Mouse (Mus musculus): ENCODE results near the gene Tfap2a. TPM values are rescaled to one million over a fixed set of nuclear protein-coding genes. Genes with fewer than 3 reads are reported as not detected.

The Tfap2a gene
- total RNA-seq, 2 experiments from 2014 or later: 0.45 to 0.62 TPM

DNA sequence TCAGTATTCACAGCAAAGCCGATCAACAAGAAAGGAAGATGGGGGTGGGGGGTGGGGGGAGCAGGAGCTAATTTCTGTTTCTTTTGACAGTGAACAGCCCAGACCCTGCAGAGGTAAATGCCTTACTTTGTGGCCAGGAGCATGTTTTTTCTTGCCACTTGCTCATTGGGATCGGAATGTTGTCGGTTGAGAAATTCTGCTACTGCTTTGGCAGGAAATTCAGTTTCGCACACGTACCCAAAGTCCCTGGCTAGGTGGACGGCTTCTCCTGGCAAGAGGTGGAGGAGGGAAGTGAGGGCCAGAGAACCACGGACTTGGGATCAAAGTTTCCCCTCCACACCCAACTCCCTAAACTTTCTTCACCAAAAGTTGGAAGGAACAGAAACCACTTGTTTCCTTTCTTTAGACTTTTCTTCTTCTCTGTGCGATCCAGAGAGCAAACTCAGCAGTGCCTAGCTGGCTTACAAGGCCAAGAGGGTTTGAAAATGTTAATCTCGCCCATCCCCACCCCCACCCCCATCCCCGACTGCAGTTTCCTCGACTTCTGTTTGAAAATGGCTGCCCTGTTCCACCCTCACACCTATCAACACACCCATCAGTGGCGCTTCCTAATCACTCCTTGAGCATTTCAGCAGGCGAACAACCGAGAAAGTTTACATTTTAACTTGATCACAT lies 19.0 kb downstream of the Tfap2a start:
- intact Hi-C loops (cut with DNase I): loop anchor here (10.0 kb wide), 1 partner anchor 824 kb away; no protein-coding TSS in a partner anchor
- DNase-seq (ENCODE audit: low spot score in 2 of 2): no peak

DNA sequence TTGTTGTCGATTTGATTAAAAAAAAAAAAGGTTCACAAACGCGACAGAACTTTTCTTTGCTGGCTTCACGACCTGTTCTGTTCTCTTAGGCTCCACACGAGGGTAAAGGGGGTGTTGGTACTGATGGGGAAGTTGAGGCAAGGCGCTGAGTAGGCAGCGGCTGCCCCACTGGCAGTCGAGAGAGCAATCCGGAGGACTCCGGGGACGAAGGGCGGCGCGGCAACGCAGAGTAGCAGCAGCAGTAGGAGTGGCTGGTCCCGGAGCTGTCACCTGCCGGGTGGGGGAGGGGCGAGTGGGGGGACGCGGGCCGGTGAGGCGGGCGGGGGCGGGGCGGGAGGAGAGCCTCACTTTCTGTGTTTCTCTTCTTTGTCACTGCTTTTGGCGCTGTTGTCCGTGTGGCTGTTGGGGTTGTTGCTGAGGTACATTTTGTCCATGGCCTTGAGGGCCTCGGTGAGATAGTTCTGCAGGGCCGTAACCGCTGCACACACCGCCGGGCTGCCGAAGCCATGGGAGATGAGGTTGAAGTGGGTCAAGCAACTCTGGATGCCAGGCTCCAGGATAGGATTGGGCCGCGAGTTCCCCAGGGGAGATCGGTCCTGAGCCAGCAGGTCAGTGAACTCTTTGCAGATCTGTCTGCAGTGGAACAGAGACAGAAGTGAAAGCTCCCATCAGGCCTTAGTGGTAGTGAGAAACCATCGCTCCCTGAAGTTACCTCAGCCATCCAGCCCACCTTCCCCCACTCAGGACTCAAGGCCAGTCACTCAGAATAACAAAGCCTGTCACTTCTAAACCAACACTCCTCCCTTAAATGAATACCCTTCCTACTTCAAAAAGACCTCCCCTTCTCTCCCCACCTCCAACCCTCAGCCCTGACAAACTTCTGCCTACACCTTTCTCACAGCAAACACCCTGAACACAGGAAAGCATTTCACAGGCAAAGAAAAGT lies 21.1 kb downstream of the Tfap2a start:
- intact Hi-C loops (cut with DNase I): loop anchor here (10.0 kb wide), 1 partner anchor 822 kb away; no protein-coding TSS in a partner anchor
- no peak for DNase-seq (ENCODE audit: low spot score in 2 of 2)

DNA sequence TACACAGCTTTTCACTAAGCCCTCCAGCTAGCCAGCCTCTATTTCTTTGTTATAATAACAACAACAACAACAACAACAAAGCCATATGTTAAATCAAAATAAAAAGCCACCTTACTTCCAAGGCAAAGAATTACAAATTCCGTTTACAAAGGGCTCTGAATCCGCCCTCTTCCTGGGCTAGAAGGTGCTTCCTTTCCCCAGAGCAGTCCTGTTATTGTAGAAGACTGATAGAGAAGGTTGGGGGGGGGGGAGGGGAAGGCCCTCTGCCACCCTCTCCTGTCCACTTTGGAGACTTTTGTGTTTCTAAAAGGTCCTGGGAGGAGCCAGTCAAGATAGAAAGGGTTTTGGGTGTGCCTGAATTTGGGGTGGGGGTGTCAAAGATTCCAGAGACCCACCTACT lies 23.6 kb downstream of the Tfap2a start:
- intact Hi-C loops (cut with DNase I): loop anchor here (10.0 kb wide), 1 partner anchor 820 kb away; no protein-coding TSS in a partner anchor

DNA sequence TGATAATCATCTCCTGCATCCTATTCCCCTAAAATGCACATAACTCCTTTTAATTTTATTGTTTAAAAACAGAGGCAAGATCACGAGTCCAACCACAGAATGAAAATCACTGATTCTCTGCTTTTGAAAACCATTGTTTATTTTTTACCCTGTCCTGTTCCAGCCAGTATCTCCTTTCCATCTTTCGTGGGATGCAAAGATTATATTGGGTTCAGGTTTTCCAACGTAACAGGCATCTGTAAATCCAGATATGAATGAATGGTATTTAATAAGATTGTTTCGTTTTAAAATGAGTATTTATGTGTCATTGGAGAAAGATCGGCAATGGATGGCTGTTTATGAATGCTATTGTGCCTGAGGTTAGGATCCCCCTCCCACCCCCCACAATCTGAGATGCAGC lies 24.5 kb downstream of the Tfap2a start:
- intact Hi-C loops (cut with DNase I): loop anchor here (10.0 kb wide), 1 partner anchor 819 kb away; no protein-coding TSS in a partner anchor
- no peak for DNase-seq (ENCODE audit: low spot score in 2 of 2)

More for the DNA sequence above, 23.6 kb downstream of the Tfap2a start:
- DNase-seq (ENCODE audit: low spot score in 2 of 2): no peak

DNA sequence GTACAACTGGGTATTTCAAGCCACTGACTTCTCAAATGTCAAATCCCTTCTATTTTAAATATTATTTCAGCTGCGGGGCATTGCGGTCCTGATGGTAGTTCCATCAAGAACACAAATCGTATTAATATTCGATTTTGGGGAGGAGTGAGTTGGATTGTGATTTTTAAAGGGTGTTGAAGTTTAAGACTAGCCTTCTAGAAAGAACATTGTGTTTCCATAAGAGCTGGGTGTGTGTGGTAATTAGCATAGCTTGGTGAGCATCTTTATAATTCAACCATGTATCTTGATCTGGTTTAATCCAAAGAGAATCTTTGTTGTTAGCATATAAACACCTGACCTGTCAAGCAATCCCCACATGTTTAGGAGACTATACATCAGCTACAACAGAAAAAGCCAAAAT lies 24.9 kb downstream of the Tfap2a start:
- DNase-seq (ENCODE audit: low spot score in 2 of 2): no peak
- intact Hi-C loops (cut with DNase I): loop anchor here (10.0 kb wide), 1 partner anchor 818 kb away; no protein-coding TSS in a partner anchor

DNA sequence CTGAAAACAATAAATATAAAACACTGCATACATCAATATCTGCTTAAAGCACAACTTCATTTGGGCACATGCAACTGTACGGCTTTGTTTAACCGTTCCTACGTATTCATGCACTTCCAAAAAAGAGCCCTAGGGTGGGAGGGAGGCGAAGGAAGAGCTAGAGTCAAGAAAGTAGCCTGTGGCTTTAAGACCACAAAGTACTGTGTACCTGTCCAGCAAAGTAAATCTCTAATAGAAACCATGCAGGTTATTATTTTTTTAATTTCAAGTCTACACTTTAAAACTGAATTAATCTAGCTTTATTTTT lies 25.7 kb downstream of the Tfap2a start:
- intact Hi-C loops (cut with DNase I): loop anchor here (10.0 kb wide), 1 partner anchor 818 kb away; no protein-coding TSS in a partner anchor
- DNase-seq (ENCODE audit: low spot score in 2 of 2): no peak

DNA sequence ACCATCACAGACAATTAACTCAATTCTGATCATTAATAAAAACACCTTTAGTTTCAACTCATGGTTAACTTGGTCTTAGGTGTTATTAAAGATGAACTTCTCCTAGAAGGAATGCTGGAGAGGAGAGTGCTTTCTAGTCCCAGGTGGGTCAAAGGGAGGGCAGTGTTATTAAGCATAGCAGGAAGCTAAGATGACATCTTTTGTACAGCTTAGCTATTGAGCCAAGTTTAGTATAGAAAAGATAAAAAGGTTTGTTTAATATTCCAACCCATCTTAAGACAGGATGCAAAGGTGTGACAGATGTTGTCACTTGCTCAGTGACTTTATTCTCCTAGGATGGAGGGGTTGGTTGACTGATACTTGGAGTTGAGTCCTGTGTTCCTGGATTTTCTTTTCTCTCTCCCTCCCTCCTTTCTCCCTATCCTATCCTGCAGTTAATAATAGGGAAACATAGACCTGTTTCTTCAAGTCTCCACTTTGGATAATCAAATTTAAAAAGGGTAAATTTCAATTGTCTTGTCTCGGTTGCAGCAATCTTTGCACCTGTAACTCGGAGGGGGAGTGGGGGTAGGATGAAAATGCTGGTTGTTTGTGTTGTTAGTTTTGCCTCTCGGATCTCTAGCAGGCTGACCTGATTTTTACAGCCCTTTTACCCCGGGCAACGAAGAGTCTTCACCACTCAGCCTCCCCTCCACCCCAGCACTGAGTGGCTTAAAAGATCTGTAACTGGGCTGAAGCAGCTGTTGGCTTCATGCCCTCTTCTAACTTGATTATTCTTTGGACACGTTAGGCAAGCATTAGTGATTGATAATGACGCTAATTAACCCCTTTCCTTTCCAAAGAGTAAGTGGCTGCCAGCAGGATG lies 26.3 kb downstream of the Tfap2a start:
- intact Hi-C loops (cut with DNase I): loop anchor here (10.0 kb wide), 1 partner anchor 817 kb away; no protein-coding TSS in a partner anchor
- DNase-seq (ENCODE audit: low spot score in 2 of 2): no peak

DNA sequence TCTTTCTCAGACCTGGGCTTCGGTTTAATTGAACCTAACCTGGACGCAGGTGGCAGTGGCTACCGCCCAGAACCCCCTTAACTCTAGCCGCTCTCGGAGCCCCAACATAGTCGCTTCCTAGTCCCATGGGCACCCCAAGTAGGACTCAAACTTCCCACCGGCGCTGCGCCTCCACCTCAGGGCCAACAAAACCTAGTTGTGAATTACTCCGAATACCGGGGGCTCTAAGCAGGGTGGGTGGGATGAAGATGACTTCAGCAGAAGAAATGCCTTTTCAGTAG lies 28.2 kb downstream of the Tfap2a start:
- DNase-seq (ENCODE audit: low spot score in 2 of 2): no peak
- intact Hi-C loops (cut with DNase I): loop anchor here (10.0 kb wide), 1 partner anchor 815 kb away; no protein-coding TSS in a partner anchor

DNA sequence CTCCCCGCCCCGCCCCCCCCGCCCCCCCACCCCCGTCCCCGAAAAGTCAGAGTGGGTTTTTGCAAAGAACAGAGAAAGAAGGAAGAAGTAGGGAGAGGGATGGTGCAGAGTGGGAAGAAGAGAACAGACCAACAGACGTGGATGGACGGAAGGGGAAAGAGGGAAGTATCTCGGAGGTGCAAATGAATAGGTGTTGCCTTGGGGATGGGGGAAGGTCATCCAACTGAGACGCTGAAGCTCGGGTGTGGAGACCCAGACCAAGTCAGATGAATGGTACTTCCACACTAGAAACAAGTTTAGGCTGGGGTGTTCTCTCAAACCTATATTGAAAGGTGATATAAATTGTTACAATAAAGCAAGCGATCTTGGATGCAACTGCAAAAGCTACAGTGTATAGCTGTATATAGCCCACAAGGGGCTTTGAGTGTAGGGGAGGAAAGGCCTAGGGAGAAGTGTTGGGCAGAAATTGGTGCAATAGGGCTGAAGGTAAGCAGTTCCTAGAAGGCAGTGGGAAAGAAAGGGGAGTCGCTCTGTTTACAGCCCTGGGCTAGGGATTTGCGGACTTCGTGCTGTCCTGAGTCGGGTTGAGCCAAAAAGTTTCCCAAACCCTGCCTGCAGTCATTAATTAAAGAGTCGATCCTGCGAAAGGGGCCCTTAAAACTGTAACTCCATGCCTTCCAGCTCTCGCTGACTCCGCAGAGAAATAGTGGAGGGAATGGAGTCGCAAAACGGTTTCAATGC lies 28.7 kb downstream of the Tfap2a start:
- no peak for DNase-seq (ENCODE audit: low spot score in 2 of 2)
- intact Hi-C loops (cut with DNase I): loop anchor here (10.0 kb wide), 1 partner anchor 815 kb away; no protein-coding TSS in a partner anchor

DNA sequence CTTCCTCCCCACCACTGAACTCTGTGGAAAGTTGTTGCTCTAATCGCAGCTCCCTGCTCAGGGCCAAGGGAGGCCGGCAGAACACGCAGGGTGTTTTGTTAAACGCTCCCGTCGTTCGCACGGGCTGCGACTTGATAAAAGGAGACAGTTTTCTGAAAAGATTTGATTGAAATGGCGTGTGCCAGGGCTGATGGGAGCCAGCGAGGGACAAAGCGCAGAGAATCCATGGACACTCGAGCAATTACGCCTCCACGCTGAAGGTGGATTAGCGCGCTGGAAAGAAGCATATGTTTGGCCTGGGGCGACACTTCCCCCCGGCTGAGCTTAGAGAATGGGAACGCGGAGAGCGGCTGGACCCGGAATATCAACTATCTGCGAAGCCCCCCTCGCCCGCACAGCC lies 29.3 kb downstream of the Tfap2a start:
- intact Hi-C loops (cut with DNase I): no loop called here
- no peak for DNase-seq (ENCODE audit: low spot score in 2 of 2)

DNA sequence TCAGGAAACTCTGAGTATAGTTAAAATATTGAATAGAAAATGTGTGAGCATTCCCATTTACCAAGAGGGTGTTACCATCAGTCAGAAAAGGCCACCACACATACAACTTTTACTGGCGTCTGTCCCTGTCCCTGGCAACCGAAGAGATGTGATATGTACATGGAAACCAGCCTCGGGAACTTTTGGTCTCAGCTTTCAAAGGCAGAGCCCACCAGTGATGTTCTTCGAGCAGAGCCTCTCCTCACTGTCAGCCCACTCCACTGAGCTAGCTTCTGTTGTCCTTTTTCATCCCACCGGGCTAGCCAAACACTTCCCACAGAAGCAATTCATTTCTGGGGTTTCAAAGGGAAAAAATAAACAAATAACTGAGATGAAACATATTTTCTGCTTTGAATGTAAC lies 29.9 kb downstream of the Tfap2a start:
- intact Hi-C loops (cut with DNase I): no loop called here
- DNase-seq (ENCODE audit: low spot score in 2 of 2): no peak

DNA sequence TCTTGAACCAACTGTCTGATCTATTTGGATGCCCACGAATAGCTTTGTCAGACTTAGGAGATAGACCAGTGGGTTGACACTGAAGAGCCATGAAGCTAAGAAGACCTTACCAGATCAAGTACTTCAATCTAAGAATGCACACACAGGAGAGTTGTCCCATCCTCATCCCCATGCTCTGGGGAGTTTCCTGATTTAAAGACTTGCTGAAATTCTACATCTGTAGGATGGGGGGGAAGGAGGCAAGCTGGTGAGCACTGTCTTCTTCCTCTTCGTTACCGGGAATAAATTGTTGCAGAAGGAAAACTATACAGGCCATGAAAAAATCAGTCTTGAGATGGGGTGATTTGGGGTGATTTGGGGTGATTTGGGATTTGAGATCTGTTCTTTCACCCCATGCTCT lies 30.5 kb downstream of the Tfap2a start:
- no peak for DNase-seq (ENCODE audit: low spot score in 2 of 2)

DNA sequence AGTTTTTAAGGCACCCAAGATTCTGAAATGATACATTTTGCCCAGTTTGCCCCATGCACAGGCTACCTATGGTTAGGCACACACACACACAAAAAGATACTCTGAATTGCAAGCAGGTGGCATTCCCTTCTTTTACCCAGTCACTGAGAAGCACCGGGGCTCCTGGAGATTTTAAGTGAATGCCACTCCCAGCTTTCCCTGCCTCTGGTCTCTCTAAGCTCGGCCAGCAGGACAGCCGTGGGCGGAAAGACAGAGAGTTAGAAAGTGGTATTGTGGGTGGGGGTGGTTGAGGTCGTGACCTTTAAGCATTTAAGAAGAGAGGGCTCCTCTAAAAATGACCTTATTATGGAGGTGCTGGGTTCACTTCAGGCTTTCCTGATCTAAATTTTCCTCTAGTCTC lies 31.6 kb downstream of the Tfap2a start:
- DNase-seq (ENCODE audit: low spot score in 2 of 2): no peak
- intact Hi-C loops (cut with DNase I): no loop called here

More for the DNA sequence above, 30.5 kb downstream of the Tfap2a start:
- intact Hi-C loops (cut with DNase I): no loop called here

DNA sequence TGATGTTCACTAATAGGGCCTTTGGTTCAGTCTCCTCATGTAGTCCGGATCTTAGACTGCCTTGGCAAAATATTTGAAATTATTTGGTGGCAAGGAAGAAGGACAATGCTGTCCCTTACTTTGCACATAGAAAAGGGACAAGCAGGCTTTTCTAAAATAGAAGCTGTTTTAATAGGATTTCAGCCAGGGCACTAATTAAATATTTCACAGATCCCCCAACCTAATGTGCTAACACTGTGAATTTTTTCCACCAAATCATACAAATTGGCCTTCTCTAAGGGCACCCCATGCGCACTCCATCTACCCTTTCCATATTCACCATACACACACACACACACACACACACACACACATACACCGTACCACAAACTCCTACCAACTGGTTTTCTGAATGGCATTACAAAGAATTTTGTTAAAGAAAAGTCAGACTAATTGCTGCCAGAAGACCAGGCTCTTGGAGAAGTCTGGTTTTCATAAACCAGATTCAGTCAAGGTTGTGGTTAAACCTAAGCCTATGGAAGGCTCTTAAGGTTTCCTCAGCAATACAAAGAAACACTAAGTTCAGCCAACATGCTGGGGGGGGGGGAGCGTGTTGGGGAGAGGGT lies 32.3 kb downstream of the Tfap2a start:
- intact Hi-C loops (cut with DNase I): no loop called here

DNA sequence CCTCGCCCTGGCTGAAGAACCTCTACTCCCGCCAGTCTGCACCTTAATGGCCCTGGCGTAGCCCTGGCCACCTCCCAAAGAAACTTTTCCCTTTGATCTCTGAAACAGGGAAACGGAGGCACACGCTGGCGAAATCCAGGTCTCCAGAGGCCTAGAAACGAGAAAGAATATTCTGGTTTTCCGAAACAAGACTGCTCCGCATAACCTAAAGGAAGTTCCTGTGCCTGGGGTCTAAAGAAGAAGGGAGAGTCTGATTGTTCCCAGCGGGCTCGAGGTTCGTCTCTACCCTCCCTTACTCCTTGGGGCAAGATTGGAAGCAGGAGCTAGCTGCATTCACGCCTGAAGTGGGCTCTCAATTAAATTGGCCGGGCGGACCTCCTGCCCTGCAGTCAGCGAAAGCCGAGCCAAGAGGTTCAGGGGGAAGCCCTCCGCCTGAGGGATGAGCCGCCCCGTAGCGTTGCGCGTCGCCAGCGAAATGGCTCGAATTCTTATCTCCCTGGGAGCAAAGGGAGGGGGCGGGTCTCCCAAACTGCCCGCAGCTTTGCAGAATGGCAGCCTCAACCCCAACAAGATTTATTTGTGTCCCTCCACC lies 33.2 kb downstream of the Tfap2a start:
- DNase-seq (ENCODE audit: low spot score in 2 of 2): no peak

More for the DNA sequence above, 32.3 kb downstream of the Tfap2a start:
- no peak for DNase-seq (ENCODE audit: low spot score in 2 of 2)

DNA sequence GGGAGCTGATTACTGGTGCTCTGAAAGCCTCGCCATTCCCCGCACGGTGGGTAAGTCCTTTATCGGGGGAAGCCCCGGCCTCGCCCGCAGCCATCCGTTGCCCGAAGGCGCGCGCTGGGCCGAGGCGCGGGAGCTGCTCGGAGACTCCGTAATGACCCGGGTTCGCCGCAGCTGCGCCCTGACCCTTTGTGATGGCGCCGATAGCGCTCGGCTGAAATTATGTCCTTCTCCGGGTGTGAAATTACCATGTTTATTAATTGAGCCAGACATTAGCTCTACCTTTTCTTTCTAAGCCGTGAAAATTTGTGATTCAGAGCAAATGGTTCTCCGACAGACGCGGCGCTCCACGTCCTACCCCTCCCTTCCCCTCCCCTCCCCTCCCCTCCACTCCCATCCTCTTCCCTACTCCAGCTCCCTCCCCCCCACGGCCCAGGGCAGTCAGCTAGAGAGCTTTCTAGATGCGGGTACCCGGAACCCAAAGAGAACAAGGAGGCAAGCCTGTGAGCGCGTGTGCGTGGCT lies 34.1 kb downstream of the Tfap2a start:
- no peak for DNase-seq (ENCODE audit: low spot score in 2 of 2)
- intact Hi-C loops (cut with DNase I): loop anchor here (5.0 kb wide), 1 partner anchor 33 kb away; the partner anchor contains the start of gene Tfap2a

More for the DNA sequence above, 33.2 kb downstream of the Tfap2a start:
- intact Hi-C loops (cut with DNase I): loop anchor here (5.0 kb wide), 1 partner anchor 32 kb away; the partner anchor contains the start of gene Tfap2a

DNA sequence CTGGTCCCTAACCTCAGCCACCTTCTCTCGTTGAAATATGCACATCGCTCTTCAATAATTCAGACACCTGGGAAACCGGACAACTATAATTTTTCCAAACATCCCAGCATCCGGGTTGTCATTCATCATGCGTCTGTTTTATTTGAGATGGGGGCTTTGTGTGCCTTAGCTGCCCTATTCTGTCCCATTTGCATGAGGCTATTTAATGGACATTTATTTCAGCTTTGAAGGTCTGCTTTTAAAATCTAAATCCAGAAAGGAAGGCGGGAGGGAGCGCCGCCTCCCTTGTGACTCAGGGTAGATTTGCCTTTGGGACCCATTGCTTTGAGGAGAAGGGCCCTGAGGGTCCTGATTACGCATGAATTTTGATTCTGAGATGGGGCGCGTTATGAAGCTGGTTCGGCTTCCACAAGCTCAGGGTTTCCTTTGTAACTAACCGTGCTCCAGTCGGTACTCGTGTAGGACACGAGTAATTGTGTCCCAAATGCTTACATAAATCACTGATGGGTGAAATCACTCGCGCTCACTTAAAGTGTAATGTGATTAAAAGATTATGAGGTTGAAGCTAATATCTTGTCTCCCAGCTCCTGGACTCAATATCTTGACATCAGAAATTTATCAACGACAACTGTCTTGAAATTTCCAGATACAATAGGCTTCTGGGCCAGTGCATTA lies 34.9 kb downstream of the Tfap2a start:
- intact Hi-C loops (cut with DNase I): loop anchor here (5.0 kb wide), 1 partner anchor 34 kb away; the partner anchor contains the start of gene Tfap2a

More for the DNA sequence above, 34.9 kb downstream of the Tfap2a start:
- no peak for DNase-seq (ENCODE audit: low spot score in 2 of 2)
